Mouse (Mus musculus) myocyte (in vitro differentiated cells): ENCODE results near the gene Pan3. TPM values are rescaled to one million over a fixed set of nuclear protein-coding genes. Genes with fewer than 3 reads are reported as not detected.
A peak's percentile ranks its signal among the peaks of the same experiment; 100 is the strongest.

ENCODE experiments used
- H3K27me3 ChIP-seq: one replicate; pipeline ENCODE4 v1.6.1; 2011; ENCODE audit not compliant: control insufficient read depth, insufficient read depth, insufficient read length
- H3K36me3 ChIP-seq: one replicate; pipeline ENCODE4 v1.6.1; 2011; ENCODE audit not compliant: control insufficient read depth, insufficient read depth
- H3K4me2 ChIP-seq: one replicate; pipeline ENCODE4 v1.6.1; 2011; ENCODE audit warnings: low read depth, control low read depth
- H3K4me3 ChIP-seq: one replicate; pipeline ENCODE4 v1.5.1; 2011; ENCODE audit warnings: mild to moderate bottlenecking, control low read depth, moderate library complexity
- H3K79me2 ChIP-seq: one replicate; pipeline ENCODE4 v1.6.1; 2011; ENCODE audit not compliant: control insufficient read depth, insufficient read depth
- H3ac ChIP-seq: one replicate; pipeline ENCODE4 v1.6.1; 2011; ENCODE audit not compliant: control insufficient read depth, insufficient read length
- CEBPB ChIP-seq: IDR thresholded peaks from 2 replicates; pipeline ENCODE4 v1.6.1; 2011; ENCODE audit warnings: mild to moderate bottlenecking, moderate library complexity; ENCODE audit not compliant: poor library complexity, insufficient read depth, severe bottlenecking
- E2F4 ChIP-seq: IDR thresholded peaks from one replicate; pipeline ENCODE4 v1.6.1; 2011; ENCODE audit warnings: mild to moderate bottlenecking, control low read depth, moderate library complexity; ENCODE audit not compliant: insufficient read depth
- MAX ChIP-seq: IDR thresholded peaks from one replicate; pipeline ENCODE4 v1.6.1; 2011; ENCODE audit warnings: low read depth, mild to moderate bottlenecking, control low read depth
- MYOD1 ChIP-seq, 3 experiments: IDR thresholded peaks; one replicate each; pipeline ENCODE4 v1.6.1; 2011; ENCODE audit warnings: control low read depth in 2 of 3, low read depth in 2 of 3, mild to moderate bottlenecking in 2 of 3, moderate library complexity in 1 of 3; ENCODE audit not compliant: insufficient read length in 2 of 3, control insufficient read depth in 1 of 3
- MYOG ChIP-seq, 3 experiments: IDR thresholded peaks; one replicate each; pipeline ENCODE4 v1.6.1; 2011; ENCODE audit warnings: control low read depth in 2 of 3, low read depth in 2 of 3, mild to moderate bottlenecking in 2 of 3; ENCODE audit not compliant: insufficient read length in 2 of 3, control insufficient read depth in 1 of 3, insufficient read depth in 1 of 3
- POLR2A ChIP-seq: IDR thresholded peaks from one replicate; pipeline ENCODE4 v1.6.1; 2011; ENCODE audit warnings: low read depth, mild to moderate bottlenecking, control low read depth, moderate library complexity; ENCODE audit not compliant: insufficient read length
- POLR2AphosphoS2 ChIP-seq: IDR thresholded peaks from one replicate; pipeline ENCODE4 v1.6.1; 2011; ENCODE audit warnings: low read depth, control low read depth; ENCODE audit not compliant: insufficient read length
- REST ChIP-seq: IDR thresholded peaks from one replicate; pipeline ENCODE4 v1.6.1; 2011; ENCODE audit warnings: mild to moderate bottlenecking, control low read depth, moderate library complexity; ENCODE audit not compliant: insufficient read depth, insufficient read length
- SRF ChIP-seq: IDR thresholded peaks from one replicate; pipeline ENCODE4 v1.6.1; 2011; ENCODE audit warnings: low read depth; ENCODE audit not compliant: control insufficient read depth, insufficient read length
- TCF12 ChIP-seq: IDR thresholded peaks from one replicate; pipeline ENCODE4 v1.6.1; 2011; ENCODE audit warnings: mild to moderate bottlenecking, control low read depth; ENCODE audit not compliant: poor library complexity, insufficient read depth, severe bottlenecking
- TCF3 ChIP-seq: IDR thresholded peaks from one replicate; pipeline ENCODE4 v1.6.1; 2011; ENCODE audit warnings: low read depth, control low read depth; ENCODE audit not compliant: insufficient read length
- USF1 ChIP-seq: IDR thresholded peaks from one replicate; pipeline ENCODE4 v1.6.1; 2011; ENCODE audit warnings: low read depth, mild to moderate bottlenecking, control low read depth, moderate library complexity
- polyA plus RNA-seq: library from polyadenylated mRNA; unstranded; fragments of >200 nt; fragmentation: generic; extraction: Trizol; gene quantifications from one replicate; pipeline ENCODE4 v1.2.1, GENCODE M21; 2012; ENCODE audit warnings: missing spikeins

Pan3 gene
- polyA plus RNA-seq, 1 experiment = 10.9 TPM

DNA sequence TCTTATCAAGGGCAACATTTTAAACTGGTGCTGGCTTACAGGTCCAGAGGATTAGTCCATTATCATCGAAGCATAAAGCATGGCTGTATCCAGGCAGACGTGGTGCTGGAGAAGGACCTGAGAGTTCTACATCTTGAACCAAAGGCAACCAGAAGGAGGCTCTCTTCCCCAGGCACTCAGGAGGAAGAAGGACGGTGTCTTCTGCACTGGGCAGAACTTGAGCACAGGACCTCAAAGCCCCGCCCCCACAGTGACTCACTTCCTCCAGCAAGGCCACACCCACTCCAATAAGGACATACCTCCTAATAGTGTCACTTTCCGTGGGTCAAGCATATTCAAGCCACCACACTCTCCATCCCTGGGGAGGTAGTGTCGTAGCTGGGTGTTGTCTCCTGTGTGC lies 19.4 kb upstream of the Pan3 start:
- H3K27me3 ChIP-seq = no peaks in the 10 kb centered on the region
- no peaks in the 10 kb centered on the region for H3K36me3 ChIP-seq
- H3K4me3 ChIP-seq = no peak overlapping the region
- TF ChIP-seq CEBPB (no peak), MAX (no peak), SRF (no peak), POLR2AphosphoS2 (no peak), USF1 (no peak), TCF12 (no peak), TCF3 (no peak), MYOG (IDR thresholded peaks at IDR 0.05; ENCODE audit: control insufficient read depth in 1 of 3, insufficient read depth in 1 of 3, insufficient read length in 2 of 3, low read depth in 2 of 3) (no peak), E2F4 (no peak), REST (no peak), MYOD1 (IDR thresholded peaks at IDR 0.05; ENCODE audit: control insufficient read depth in 1 of 3, insufficient read length in 2 of 3, low read depth in 2 of 3) (no peak), POLR2A (no peak)
- no peak overlapping the region for H3K4me2 ChIP-seq
- no peaks in the 10 kb centered on the region for H3K79me2 ChIP-seq
- H3ac ChIP-seq = no peak overlapping the region

GRCm38 (mm10) chr5:147417986-147418385 lies 12.0 kb upstream of the Pan3 start:
- no peaks in the 10 kb centered on the region for H3K27me3 ChIP-seq
- no peaks in the 10 kb centered on the region for H3K79me2 ChIP-seq

GRCm38 (mm10) chr5:147418394-147419121 lies 11.4 kb upstream of the Pan3 start:
- TF ChIP-seq POLR2A = no peak
- no peak for TF ChIP-seq E2F4
- no peak for TF ChIP-seq TCF3
- no peak for TF ChIP-seq USF1
- TF ChIP-seq REST = no peak
- no peak for TF ChIP-seq POLR2AphosphoS2
- no peak for TF ChIP-seq MAX
- TF ChIP-seq CEBPB = no peak
- TF ChIP-seq SRF = no peak
- TF ChIP-seq MYOG (IDR thresholded peaks at IDR 0.05; ENCODE audit: control insufficient read depth in 1 of 3, insufficient read depth in 1 of 3, insufficient read length in 2 of 3, low read depth in 2 of 3) = no peak
- no peak for TF ChIP-seq TCF12
- no peak for TF ChIP-seq MYOD1 (IDR thresholded peaks at IDR 0.05; ENCODE audit: control insufficient read depth in 1 of 3, insufficient read length in 2 of 3, low read depth in 2 of 3)
- Histone ChIP-seq H3K36me3 (no peaks in the 10 kb centered on the region), H3K79me2 (no peaks in the 10 kb centered on the region), H3K4me3 (no peak overlapping the region), H3K4me2 (peak overlapping the region; percentile 12), H3K27me3 (no peaks in the 10 kb centered on the region), H3ac (no peak overlapping the region)

More at GRCm38 (mm10) chr5:147417986-147418385, 12.0 kb upstream of the Pan3 start:
- TF ChIP-seq MYOD1 (IDR thresholded peaks at IDR 0.05; ENCODE audit: control insufficient read depth in 1 of 3, insufficient read length in 2 of 3, low read depth in 2 of 3) (no peak), USF1 (no peak), POLR2A (no peak), E2F4 (no peak), REST (no peak), MYOG (IDR thresholded peaks at IDR 0.05; ENCODE audit: control insufficient read depth in 1 of 3, insufficient read depth in 1 of 3, insufficient read length in 2 of 3, low read depth in 2 of 3) (no peak), TCF3 (no peak), MAX (no peak), TCF12 (no peak)
- Histone ChIP-seq H3K36me3 (no peaks in the 10 kb centered on the region), H3K4me2 (no peak overlapping the region), H3ac (no peak overlapping the region), H3K4me3 (no peak overlapping the region)

GRCm38 (mm10) chr5:147423612-147424011 lies 6.3 kb upstream of the Pan3 start:
- H3ac ChIP-seq = no peak overlapping the region
- no peaks in the 10 kb centered on the region for H3K27me3 ChIP-seq
- no peak overlapping the region for H3K4me3 ChIP-seq
- no peak for TF ChIP-seq CEBPB
- TF ChIP-seq MYOD1 (IDR thresholded peaks at IDR 0.05; ENCODE audit: control insufficient read depth in 1 of 3, insufficient read length in 2 of 3, low read depth in 2 of 3) = no peak
- no peak for TF ChIP-seq MAX
- TF ChIP-seq SRF = no peak
- TF ChIP-seq TCF3 = no peak
- TF ChIP-seq POLR2AphosphoS2 = no peak
- no peak for TF ChIP-seq MYOG (IDR thresholded peaks at IDR 0.05; ENCODE audit: control insufficient read depth in 1 of 3, insufficient read depth in 1 of 3, insufficient read length in 2 of 3, low read depth in 2 of 3)
- no peak for TF ChIP-seq REST
- no peak for TF ChIP-seq USF1
- no peak for TF ChIP-seq E2F4
- TF ChIP-seq TCF12 = no peak
- no peak for TF ChIP-seq POLR2A
- H3K79me2 ChIP-seq = no peaks in the 10 kb centered on the region
- no peak overlapping the region for H3K4me2 ChIP-seq
- H3K36me3 ChIP-seq = no peaks in the 10 kb centered on the region
